Mouse (Mus musculus): Measurements from ENCODE around the gene Fam155a. TPM values are rescaled to one million over a fixed set of nuclear protein-coding genes. Genes with fewer than 3 reads are reported as not detected.
A peak's percentile ranks its signal among the peaks of the same experiment; 100 is the strongest.
"Not testable (repeated sequence)": the region's sequence is repeated elsewhere in the genome, so short reads cannot be mapped to it uniquely, and the experiment has no call there.

The Fam155a gene
- total RNA-seq, 2 experiments from 2014 or later = 0.75 to 1.0 TPM

DNA sequence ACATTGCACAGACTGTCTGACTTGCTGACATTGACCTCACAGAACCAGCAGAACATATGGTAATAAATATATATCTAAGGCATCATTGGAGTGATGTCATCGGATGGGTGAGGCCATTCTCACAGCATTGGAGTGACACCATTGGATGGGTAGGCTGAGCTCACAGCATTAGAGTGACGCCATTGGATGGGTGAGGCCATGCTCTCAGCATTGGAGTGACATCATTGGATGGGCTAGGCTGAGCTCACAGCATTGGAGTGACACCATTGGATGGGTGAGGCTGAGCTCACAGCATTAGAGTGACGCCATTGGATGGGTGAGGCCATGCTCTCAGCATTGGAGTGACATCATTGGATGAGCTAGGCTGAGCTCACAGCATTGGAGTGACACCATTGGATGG, 110.9 kb downstream of the Fam155a start:
- not testable (repeated sequence) for DNase-seq

DNA sequence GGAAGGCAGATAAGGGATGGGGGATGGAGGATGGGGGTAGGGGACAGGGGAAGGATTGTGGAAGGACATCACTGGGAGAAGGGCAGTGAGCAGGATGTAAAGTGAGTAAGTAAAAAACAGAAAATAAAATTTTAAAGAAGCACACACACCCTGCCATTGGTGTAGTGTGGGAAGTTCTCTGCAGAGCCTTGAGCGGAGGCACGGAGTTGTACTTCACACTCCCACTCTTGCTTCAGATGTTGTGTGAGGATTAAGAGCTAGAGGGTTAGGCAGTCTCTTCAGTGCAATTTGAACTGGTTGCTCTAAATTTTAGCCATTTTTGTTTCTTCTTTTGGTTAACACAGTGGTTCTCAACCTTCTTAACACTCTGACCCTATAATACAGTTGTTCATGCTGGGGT, 114.1 kb downstream of the Fam155a start:
- DNase-seq = no peak

- DNase-seq = no peak
These were observed 116.1 kb downstream of the Fam155a start for GRCm38 (mm10) chr8:9654826-9655225.

GRCm38 (mm10) chr8:9653643-9654042, 117.3 kb downstream of the Fam155a start:
- no peak for DNase-seq

DNA sequence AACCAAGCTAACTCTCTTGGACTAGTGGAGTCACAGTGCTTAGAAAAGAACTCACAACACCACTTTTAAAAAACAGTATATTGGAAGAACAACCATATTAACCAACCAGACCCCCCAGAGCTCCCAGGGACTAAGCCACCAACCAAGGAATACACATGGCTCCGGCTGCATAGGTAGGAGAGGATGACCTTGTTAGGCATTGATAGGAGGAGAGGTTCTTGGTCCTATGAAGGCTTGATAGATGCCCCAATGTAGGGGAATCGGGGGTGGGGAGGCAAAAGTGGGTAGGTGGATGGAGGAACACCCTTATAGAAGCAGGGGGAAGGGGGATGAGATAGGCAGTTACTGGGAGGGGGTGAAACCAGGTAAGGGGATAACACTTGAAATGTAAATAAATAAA, 132.8 kb downstream of the Fam155a start:
- DNase-seq = no peak

DNA sequence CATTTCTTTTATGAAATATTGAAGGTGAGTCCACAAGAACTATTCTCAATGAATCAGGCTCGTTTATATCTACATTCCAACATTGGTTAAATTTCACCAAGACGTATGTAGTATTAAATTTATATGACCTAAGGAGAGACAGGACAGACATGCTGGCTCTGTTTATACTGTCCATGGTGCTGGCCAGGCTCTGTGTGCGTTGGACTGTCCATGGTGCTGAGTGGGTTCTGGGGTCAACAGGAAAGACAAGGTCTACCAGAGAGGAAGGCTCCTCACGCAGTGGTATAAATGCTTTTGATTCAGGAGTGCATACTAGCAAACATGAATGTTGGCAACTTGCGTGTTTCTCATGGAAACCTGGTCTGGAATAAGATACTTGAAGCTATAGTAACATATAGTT, 135.7 kb downstream of the Fam155a start:
- peak; percentile 10 for DNase-seq

DNA sequence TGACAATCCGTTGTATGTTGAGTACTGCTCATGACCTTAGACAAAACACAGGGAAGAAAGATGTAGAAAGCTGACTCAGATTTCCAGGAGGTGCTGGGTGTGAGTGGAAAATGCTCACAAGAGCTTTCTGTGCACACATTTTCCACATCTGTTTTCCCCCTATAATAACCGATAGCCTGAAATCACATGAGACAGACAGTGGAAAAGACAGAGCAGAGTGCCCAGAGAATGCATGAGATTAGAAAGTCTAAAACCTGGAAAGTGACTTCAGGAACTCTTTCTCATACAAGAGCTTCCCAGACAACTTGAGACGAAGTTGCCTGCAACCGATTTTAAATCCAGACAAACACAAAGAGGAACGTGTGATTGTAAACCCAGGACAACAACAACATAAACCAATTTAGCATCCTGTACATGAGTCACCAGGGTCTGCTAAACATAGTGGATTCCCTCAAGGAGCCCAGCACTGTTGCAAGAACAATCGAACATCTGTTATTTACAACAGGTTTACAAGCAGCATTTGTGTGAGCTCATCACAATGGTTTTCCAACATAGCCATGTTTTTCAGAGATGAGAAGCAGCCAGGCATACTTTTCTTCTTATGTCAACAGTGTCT, 163.8 kb downstream of the Fam155a start:
- DNase-seq = no peak

DNA sequence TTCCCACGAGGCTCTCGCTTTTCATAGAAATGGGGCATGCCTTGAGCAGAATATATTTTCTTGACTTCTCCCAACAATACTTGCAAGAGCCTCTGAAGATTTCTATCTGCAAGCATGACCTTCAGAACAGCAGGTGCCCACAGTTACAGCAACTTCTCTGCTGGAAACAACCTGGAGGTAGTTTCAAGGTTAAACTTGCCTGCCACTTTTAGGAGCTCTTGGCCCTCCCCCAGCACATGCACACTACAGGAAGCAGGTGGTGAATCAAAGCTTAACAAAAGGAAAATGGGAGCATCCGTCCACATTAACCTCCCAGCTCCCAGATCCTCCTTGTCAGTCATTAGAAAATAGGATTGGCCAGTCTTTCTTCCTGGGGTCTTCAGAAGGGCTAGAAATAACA, 175.0 kb downstream of the Fam155a start:
- DNase-seq = no peak

- DNase-seq = no peak
These were observed 189.1 kb downstream of the Fam155a start for GRCm38 (mm10) chr8:9581836-9582235.

DNA sequence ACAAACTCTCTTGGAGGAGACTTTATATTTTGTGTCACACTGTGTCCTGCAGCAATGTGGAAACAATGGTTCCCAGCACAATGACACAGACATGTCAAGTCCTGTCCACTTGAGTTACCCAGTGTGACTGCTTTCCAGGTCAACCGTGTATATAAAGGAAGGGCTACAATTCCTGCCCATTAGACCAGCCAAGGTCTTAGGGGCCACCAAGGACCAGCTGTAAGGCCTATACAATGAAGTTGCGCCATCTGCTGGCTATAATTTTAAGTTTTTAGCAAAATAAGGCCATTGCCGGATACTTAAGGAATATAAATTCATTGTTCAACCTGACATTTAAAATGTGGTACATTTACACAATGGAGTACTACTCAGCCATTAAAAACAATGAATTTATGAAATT, 190.8 kb downstream of the Fam155a start:
- no peak for DNase-seq

DNA sequence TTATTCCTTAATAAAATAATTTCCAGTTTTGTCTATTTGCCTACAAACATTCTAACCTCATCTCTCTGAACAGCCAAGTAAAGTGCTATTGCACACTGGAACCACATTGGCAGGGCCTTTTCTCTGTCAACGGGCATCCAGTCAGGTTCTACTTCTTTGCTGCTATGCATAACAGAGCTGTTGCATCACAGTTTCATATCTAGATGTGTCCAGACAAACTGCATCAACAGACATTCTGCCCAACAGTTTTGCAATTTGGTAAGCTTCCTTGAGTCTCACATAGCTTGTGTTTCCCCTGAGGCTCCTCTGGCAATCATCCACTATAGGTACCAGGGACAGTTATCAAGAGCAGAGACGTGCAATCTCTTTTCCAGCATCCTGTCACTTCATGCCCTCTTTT, 199.0 kb downstream of the Fam155a start:
- DNase-seq = no peak

DNA sequence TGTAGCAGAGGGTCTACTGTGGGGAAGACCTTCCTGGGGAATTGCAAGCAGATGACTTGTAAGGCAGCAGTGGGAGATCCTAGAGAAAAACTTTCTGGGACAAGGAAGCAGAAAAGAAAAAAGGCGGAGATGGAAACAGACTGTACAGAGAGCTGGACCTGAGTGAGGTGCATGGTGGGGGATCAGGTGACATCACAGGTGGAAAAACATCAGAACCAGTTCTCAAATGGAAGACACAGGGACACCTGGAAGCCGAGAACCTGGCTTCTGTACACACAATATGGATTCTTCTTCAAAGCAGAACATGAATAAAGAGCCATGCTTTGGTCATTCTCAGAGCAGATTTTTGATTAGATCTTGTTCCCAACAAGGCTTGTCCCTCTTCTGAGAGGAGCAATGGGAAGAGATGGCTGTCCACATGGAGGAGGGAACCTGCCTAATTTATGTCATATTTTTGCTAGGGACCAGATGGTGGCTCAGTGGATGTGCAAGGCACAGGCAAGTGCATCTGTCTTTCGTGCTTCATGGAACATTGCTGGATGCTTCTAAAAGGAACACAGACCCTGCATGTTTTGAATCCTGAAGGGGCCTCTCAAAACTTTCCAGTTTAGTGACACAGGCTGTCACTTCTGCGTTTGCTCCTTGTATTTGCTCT, 201.3 kb downstream of the Fam155a start:
- no peak for DNase-seq

DNA sequence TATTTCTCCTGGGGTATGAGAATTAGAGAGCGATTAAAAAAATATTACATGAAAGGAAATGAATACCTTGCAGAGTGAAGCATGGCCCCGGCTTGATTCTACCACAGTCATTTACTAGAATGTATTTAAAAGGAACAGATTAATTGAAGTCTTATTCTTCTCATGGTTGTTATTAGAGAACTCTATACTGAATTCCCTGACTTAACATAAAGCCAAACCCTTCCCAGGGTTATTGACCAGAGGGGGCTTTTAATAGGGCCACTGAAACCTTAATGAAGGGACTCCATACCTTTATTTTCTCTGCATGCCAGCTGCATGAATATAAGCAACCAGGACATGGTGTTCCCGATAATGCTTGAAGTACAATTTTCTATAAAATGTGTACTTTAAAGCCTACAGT, 221.8 kb downstream of the Fam155a start:
- no peak for DNase-seq

DNA sequence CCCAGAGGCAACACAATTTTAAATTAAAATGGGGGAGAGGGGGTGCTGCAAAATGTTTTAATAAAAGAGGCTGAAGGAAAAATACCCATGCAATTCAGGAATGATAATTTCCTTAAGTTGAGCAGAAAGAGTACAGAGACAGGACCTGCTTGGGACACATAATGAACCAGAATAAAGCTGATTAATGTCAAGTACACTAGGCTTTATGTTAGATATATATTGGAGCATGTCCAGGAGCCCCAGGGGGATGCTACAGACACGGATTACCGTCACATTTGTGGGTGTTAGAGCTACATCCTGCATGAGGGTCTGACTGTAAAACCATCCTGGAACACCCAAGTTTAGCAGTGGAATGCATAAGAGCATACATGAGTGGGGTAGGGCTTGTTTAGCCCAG, 223.4 kb downstream of the Fam155a start:
- DNase-seq = no peak

DNA sequence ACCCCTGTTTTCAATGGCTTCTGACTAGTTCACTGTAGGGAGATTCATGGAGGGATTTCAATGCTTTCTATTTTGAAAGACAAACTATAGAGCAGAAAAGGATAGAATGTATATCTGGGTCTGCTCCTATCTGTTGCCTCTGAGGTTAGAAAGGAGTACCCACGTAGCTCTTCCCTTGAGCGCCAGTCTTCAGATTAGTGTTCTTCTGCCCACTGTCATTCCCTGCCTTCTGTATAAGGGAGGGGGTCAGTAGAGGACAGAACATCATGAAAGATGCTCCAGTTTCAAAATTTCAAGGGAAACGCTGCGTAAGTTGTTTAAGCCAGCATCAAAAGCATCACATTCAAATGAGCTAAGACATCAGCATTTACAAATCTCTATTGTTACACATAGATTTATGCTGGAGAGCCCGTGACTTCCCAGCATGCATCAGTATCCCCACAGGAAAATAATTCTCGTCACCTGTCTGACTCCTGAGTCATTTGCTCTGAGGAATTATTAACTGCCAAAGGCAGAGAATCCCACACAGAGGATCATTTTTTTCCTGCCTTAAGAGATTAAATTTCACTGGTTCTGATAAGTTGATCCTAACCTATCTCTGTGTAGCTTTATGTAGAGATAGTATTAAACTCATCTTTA, 223.9 kb downstream of the Fam155a start:
- no peak for DNase-seq

GRCm38 (mm10) chr8:9546429-9546828, 224.5 kb downstream of the Fam155a start:
- DNase-seq = no peak

DNA sequence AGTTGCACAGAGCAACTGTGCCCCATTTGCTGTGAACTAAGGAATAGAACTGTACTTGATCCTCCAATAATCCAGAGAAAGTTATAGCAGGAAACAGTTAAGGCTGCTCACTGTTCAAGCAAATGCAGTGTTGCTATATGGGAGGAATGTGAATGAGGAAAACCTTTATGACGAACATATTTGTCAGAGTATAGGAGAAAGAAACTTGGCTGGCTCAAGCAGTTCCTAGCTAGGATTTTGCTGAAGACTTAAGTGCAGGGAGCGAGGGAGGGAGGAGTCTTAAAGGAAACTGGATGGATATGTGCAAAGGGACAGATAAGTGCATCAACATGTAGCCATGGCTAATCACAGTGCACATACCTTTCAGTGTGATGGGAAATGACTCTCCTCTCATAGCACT, 225.3 kb downstream of the Fam155a start:
- no peak for DNase-seq

- DNase-seq = no peak
These were observed 235.1 kb downstream of the Fam155a start for GRCm38 (mm10) chr8:9535730-9536372.

DNA sequence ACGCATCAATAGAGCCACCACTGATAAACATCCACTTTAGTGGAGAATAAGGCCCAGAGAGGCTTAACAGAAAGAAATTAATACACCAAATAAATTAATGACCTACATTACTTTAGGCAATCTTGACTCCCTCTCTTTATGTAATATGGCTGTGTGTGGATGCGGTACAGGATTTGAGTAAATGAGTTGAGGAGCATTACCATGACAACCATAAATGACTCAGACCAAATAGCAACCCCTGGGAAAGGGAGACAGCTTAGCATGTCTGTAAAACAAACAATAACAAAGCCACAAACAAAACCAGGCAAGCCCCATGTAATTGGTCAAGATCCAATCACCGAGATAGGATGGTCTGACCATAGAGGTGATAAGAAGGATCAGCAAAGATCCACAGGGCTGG, 244.4 kb downstream of the Fam155a start:
- DNase-seq = no peak

GRCm38 (mm10) chr8:9521577-9521976, 249.4 kb downstream of the Fam155a start:
- no peak for DNase-seq

DNA sequence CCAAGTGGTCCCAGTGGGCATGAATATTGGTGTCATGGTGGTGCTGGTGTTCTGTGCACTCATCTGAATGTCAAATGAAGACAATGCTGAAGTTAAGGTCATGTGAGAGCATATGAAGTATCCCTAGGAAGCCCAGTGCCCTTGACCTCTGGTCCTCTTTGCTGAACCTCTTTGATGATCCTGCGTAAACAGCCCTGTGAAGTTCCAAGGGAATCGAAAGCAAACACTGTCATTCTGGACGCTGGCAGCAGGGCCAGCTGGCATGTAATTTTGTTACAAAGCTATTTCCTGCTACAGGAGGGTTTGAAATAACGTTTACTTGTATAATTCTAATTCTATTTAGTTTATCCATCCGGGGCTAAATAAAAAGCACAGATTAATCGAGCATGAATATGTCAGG, 270.2 kb downstream of the Fam155a start:
- DNase-seq = no peak

- DNase-seq = no peak
These were observed 276.7 kb downstream of the Fam155a start for GRCm38 (mm10) chr8:9494225-9494598.

GRCm38 (mm10) chr8:9493557-9494224, 277.3 kb downstream of the Fam155a start:
- no peak for DNase-seq
